In the genomic region with DNA sequence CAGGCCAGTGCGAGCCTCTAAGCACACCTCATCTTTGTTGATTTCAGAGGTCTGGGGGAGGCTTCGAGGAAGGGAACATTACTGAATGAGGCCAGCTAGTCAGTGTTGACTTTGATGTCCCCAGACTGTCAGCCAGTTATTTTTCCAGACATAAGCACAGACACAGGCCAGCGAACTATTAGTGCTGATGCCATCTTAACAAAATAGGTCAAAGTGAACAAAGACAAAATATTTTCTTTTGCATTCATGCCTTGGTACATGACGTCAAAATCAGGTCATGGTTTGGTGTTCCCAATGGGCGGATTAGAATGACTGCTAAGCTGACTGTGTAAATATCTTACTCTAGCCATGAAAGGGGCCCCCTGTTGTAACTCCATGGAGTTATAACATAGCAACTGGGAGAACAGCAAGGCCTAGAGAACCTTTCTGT, we compare ENCODE assay signal across 31 mouse cellular contexts. TPM values are rescaled to one million over a fixed set of nuclear protein-coding genes. Genes with fewer than 3 reads are reported as not detected.
DNase-seq lines count a peak whose midpoint lies in the region; ATAC-seq and TF ChIP-seq lines count a peak whose summit lies in the region.
"Had no signal": no experiment of that assay in that cellular context is flagged by ENCODE, and none has a peak within 500 bp of the region (broad histone marks: within the 10 kb centered on the region; RNA-seq: fewer than 3 reads in every experiment).

No protein-coding gene starts in this region.

- H3K9me3 ChIP-seq in kidney, embryonic 14.5 days (ENCODE audit: control insufficient read depth, low read length), result no peaks in the 10 kb centered on the region
- no peaks in the 10 kb centered on the region for H3K9me3 ChIP-seq in lung, postnatal 0 days (ENCODE audit: low read length)
- no peaks in the 10 kb centered on the region for H3K9me3 ChIP-seq in neural tube, embryonic 12.5 days
- H3K9me3 ChIP-seq: embryonic facial prominence, embryonic 15.5 days; G1E; heart, embryonic 15.5 days; liver, embryonic 13.5 days; lung, embryonic 15.5 days had no signal

- no peak overlapping the region for H3K4me2 ChIP-seq in kidney, embryonic 14.5 days (replicated peaks; ENCODE audit: low read depth, low read length)
- no peak overlapping the region for H3K4me2 ChIP-seq in lung, postnatal 0 days (replicated peaks; ENCODE audit: low read depth, low read length)
- no peak overlapping the region for H3K4me2 ChIP-seq in neural tube, embryonic 12.5 days (replicated peaks)
- H3K4me2 ChIP-seq: embryonic facial prominence, embryonic 15.5 days; heart, embryonic 15.5 days; liver, embryonic 13.5 days; lung, embryonic 15.5 days had no signal

- H3K4me3 ChIP-seq in kidney, embryonic 14.5 days (ENCODE audit: low read length), result no peak overlapping the region
- H3K4me3 ChIP-seq in lung, postnatal 0 days (ENCODE audit: low read depth, low read length), result no peak overlapping the region
- H3K4me3 ChIP-seq in neural tube, embryonic 12.5 days, result no peak overlapping the region
- H3K4me3 ChIP-seq: embryonic facial prominence, embryonic 15.5 days; heart, embryonic 15.5 days; layer of hippocampus, adult 2 months; liver, embryonic 13.5 days; lung, embryonic 15.5 days had no signal

- H3K36me3 ChIP-seq in kidney, embryonic 14.5 days (ENCODE audit: control insufficient read depth, insufficient read depth, low read length), result no peaks in the 10 kb centered on the region
- no peaks in the 10 kb centered on the region for H3K36me3 ChIP-seq in lung, postnatal 0 days (ENCODE audit: insufficient read depth, low read length)
- H3K36me3 ChIP-seq in neural tube, embryonic 12.5 days, result no peaks in the 10 kb centered on the region
- H3K36me3 ChIP-seq: embryonic facial prominence, embryonic 15.5 days; G1E; heart, embryonic 15.5 days; liver, embryonic 13.5 days; lung, embryonic 15.5 days had no signal

- H3K27me3 ChIP-seq in kidney, embryonic 14.5 days (ENCODE audit: control insufficient read depth, insufficient read depth, low read length), result no peaks in the 10 kb centered on the region
- no peaks in the 10 kb centered on the region for H3K27me3 ChIP-seq in lung, postnatal 0 days (replicated peaks; ENCODE audit: insufficient read depth, low read length)
- no peaks in the 10 kb centered on the region for H3K27me3 ChIP-seq in neural tube, embryonic 12.5 days (replicated peaks)
- H3K27me3 ChIP-seq: embryonic facial prominence, embryonic 15.5 days; heart, embryonic 15.5 days; liver, embryonic 13.5 days; lung, embryonic 15.5 days had no signal

- H3K27ac ChIP-seq in kidney, embryonic 14.5 days (ENCODE audit: low read depth, low read length), result no peak overlapping the region; the same call in 1 of the 2 replicates
- no peak overlapping the region for H3K27ac ChIP-seq in lung, postnatal 0 days (ENCODE audit: low read length)
- no peak overlapping the region for H3K27ac ChIP-seq in neural tube, embryonic 12.5 days
- H3K27ac ChIP-seq: embryonic facial prominence, embryonic 15.5 days; heart, embryonic 15.5 days; layer of hippocampus, adult 2 months; liver, embryonic 13.5 days; lung, embryonic 15.5 days had no signal

- H3K4me1 ChIP-seq in kidney, embryonic 14.5 days (ENCODE audit: control insufficient read depth, insufficient read depth, low read length), result no peaks in the 10 kb centered on the region; the same call in 1 of the 2 replicates
- H3K4me1 ChIP-seq in lung, postnatal 0 days (ENCODE audit: insufficient read depth, low read depth, low read length), result no peaks in the 10 kb centered on the region
- H3K4me1 ChIP-seq in neural tube, embryonic 12.5 days, result peaks cover 7% of the 10 kb centered on the region; the same call in 1 of the 2 replicates
- H3K4me1 ChIP-seq: embryonic facial prominence, embryonic 15.5 days; heart, embryonic 15.5 days; liver, embryonic 13.5 days; lung, embryonic 15.5 days had no signal

- no peak for TF ChIP-seq EP300 in lung, postnatal 0 days (IDR thresholded peaks at IDR 0.05)

- TF ChIP-seq CTCF in lung, postnatal 0 days (IDR thresholded peaks at IDR 0.05), result no peak

- ATAC-seq in kidney, embryonic 14.5 days (ENCODE audit: low FRiP score, low TSS enrichment), result peak; percentile 79
- ATAC-seq in lung, postnatal 0 days, result peak; percentile 62
- 0 out of 2 replicates have a peak, but pooled peaks have one; percentile 16 for ATAC-seq in neural tube, embryonic 12.5 days (ENCODE audit: low FRiP score, low read depth)
- no peak for ATAC-seq in activated CD4-positive, CD25-positive, alpha-beta regulatory T cell, adult 4 months
- ATAC-seq: forebrain, postnatal 0 days; hindbrain, embryonic 16.5 days; midbrain, embryonic 16.5 days had no signal

- H3K9ac ChIP-seq in kidney, embryonic 14.5 days (ENCODE audit: low read depth, low read length), result no peak overlapping the region
- no peak overlapping the region for H3K9ac ChIP-seq in lung, postnatal 0 days (replicated peaks; ENCODE audit: low read depth)
- no peak overlapping the region for H3K9ac ChIP-seq in neural tube, embryonic 12.5 days
- H3K9ac ChIP-seq: embryonic facial prominence, embryonic 15.5 days; forebrain, postnatal 0 days; heart, embryonic 15.5 days; liver, embryonic 13.5 days; lung, embryonic 15.5 days had no signal

- WGBS in kidney, embryonic 14.5 days, result 19% methylated on average over 5 of the region's 5 CpGs
- WGBS in lung, postnatal 0 days, result 67% methylated on average over 5 of the region's 5 CpGs
- WGBS in neural tube, embryonic 12.5 days, result 32% methylated on average over 5 of the region's 5 CpGs

- no peak for DNase-seq in kidney, adult 9 months
- peak; percentile 6 for DNase-seq in lung, postnatal 0 days (ENCODE audit: low spot score)
- no peak for DNase-seq in lung, postnatal 36 days
- peak; percentile 22 for DNase-seq in adipocyte (ENCODE audit: low spot score)
- DNase-seq in adrenal gland, adult 2 months, result no peak
- DNase-seq: adrenal gland, postnatal 10 days; cerebellum, adult 9-11 months; forebrain, postnatal 0 days; gastrocnemius, postnatal 36 days; heart, postnatal 4 days; kidney, adult 2 months; liver, embryonic 13.5 days; right cerebral cortex, adult 18-20 months; thymus, postnatal 14 days had no signal

RNA-seq across cellular contexts. Expression of gene Pros1, which starts 18.6 kb away (rescaled TPM):
- 12.7 and 28.9 TPM in 2 replicates for polyA plus RNA-seq in kidney, embryonic 14.5 days (2014; fragmentation: Nextera tagmentation; extraction: Ambion mirVana)
- polyA plus RNA-seq in lung, postnatal 0 days (2015; fragmentation: Nextera tagmentation; extraction: Ambion mirVana), result 74.3 and 74.4 TPM in 2 replicates
- 17.6 and 21.3 TPM in 2 replicates for polyA plus RNA-seq in neural tube, embryonic 12.5 days (2016; fragmentation: Nextera tagmentation; extraction: Ambion mirVana)
- polyA plus RNA-seq in activated CD4-positive, CD25-positive, alpha-beta regulatory T cell, adult 4 months (2017; shearing (Covaris generic)), result 1 to 10 TPM; 7.4 to 8.8 TPM
- total RNA-seq in adrenal gland, adult 2 months (2021), result 10 to 100 TPM; 47.8 to 70.5 TPM
- 6.9 and 8.9 TPM in 2 replicates for polyA plus RNA-seq in adrenal gland, adult 2 months (2012; rRNA removed)

RNA-seq across cellular contexts. Expression of gene Arl13b, which starts 25.9 kb away (rescaled TPM):
- polyA plus RNA-seq in kidney, embryonic 14.5 days (2014; fragmentation: Nextera tagmentation; extraction: Ambion mirVana), result 12.4 and 19.0 TPM in 2 replicates
- 22.8 and 23.9 TPM in 2 replicates for polyA plus RNA-seq in lung, postnatal 0 days (2015; fragmentation: Nextera tagmentation; extraction: Ambion mirVana)
- 18.0 and 20.7 TPM in 2 replicates for polyA plus RNA-seq in neural tube, embryonic 12.5 days (2016; fragmentation: Nextera tagmentation; extraction: Ambion mirVana)
- polyA plus RNA-seq in activated CD4-positive, CD25-positive, alpha-beta regulatory T cell, adult 4 months (2017; shearing (Covaris generic)), result 1 to 10 TPM; 5.3 to 5.8 TPM
- total RNA-seq in adrenal gland, adult 2 months (2021), result 10 to 100 TPM; 10.1 to 11.3 TPM
- polyA plus RNA-seq in adrenal gland, adult 2 months (2012; rRNA removed), result 3.6 and 5.6 TPM in 2 replicates

RNA-seq across cellular contexts. Expression of gene Stx19, which starts 58.2 kb away (rescaled TPM):
- polyA plus RNA-seq in kidney, embryonic 14.5 days (2014; fragmentation: Nextera tagmentation; extraction: Ambion mirVana), result 0.38 and 0.63 TPM in 2 replicates
- 9.8 and 10.3 TPM in 2 replicates for polyA plus RNA-seq in lung, postnatal 0 days (2015; fragmentation: Nextera tagmentation; extraction: Ambion mirVana)
- polyA plus RNA-seq in neural tube, embryonic 12.5 days (2016; fragmentation: Nextera tagmentation; extraction: Ambion mirVana), result 0.65 and 0.77 TPM in 2 replicates
- 1 to 10 TPM in 1 of 2 experiments, under 1 TPM in 1; 0.65 to 1.0 TPM for polyA plus RNA-seq in activated CD4-positive, CD25-positive, alpha-beta regulatory T cell, adult 4 months (2017; shearing (Covaris generic))
- total RNA-seq in adrenal gland, adult 2 months (2021), result not detected
- polyA plus RNA-seq in adrenal gland, adult 2 months (2012; rRNA removed), result not detected in 2 replicates
- total RNA-seq: adrenal gland, postnatal 10 days; gastrocnemius, postnatal 36 days; heart, adult 8-10 months; heart, postnatal 4 days; layer of hippocampus, adult 2 months; left cerebral cortex, adult 18-20 months; left cerebral cortex, postnatal 36 days; megakaryocyte, adult 5-6 weeks had no signal
- polyA plus RNA-seq: cortical plate, adult 2 months; G1E; kidney, adult 2 months; small intestine, adult 2 months; testis, adult 2 months had no signal

Comparison
In these comparisons a context has a peak if more than half of its experiments do, and no peak if none do; other contexts are left out.
1. DNase-seq: peak in lung, postnatal 0 days (single experiment) and adipocyte (single experiment); none in kidney, adult 9 months (single experiment), lung, postnatal 36 days (single experiment) and adrenal gland, adult 2 months (single experiment).